Mouse (Mus musculus) neural tube, embryonic 12.5 days (tissue): ENCODE results near the gene Trim17. TPM values are rescaled to one million over a fixed set of nuclear protein-coding genes. Genes with fewer than 3 reads are reported as not detected.

Experiments used
- ATAC-seq: fragments of 200-750 bp; cut with Nextera tagmentation; 2 replicates; pipeline ENCODE4 v1.8.0; 2017; ENCODE audit warnings: low read depth, mild to moderate bottlenecking, moderate TSS enrichment, moderate library complexity; ENCODE audit not compliant: low FRiP score
- H3K27ac ChIP-seq: fragments of 300-500 bp; sonication (generic); 2 replicates; pipeline ENCODE4 v1.5.1; 2016
- H3K27me3 ChIP-seq: fragments of 300-500 bp; sonication (generic); replicated peaks from 2 replicates; pipeline ENCODE4 v1.6.1; 2016; ENCODE audit warnings: mild to moderate bottlenecking
- H3K36me3 ChIP-seq: fragments of 300-500 bp; sonication (generic); 2 replicates; pipeline ENCODE4 v1.6.1; 2016; ENCODE audit warnings: mild to moderate bottlenecking
- H3K4me1 ChIP-seq: fragments of 300-500 bp; sonication (generic); 2 replicates; pipeline ENCODE4 v1.6.1; 2016
- H3K4me2 ChIP-seq: fragments of 300-500 bp; sonication (generic); replicated peaks from 2 replicates; pipeline ENCODE4 v1.6.1; 2016; ENCODE audit warnings: mild to moderate bottlenecking
- H3K4me3 ChIP-seq: fragments of 300-500 bp; sonication (generic); 2 replicates; pipeline ENCODE4 v1.5.1; 2016
- H3K9ac ChIP-seq: fragments of 300-500 bp; sonication (generic); 2 replicates; pipeline ENCODE4 v1.6.1; 2016; ENCODE audit warnings: mild to moderate bottlenecking
- H3K9me3 ChIP-seq: fragments of 300-500 bp; sonication (generic); 2 replicates; pipeline ENCODE4 v1.6.1; 2016; ENCODE audit warnings: mild to moderate bottlenecking
- WGBS: fragments of 180-500 bp; shearing (Covaris S2); methylation state at CpG from one replicate; pipeline ENCODE4 v1.1.7; 2016; 5-methylcytosine and 5-hydroxymethylcytosine counted together
- polyA plus RNA-seq: library from polyadenylated mRNA; unstranded; fragments of >200 nt; fragmentation: Nextera tagmentation; extraction: Ambion mirVana; gene quantifications from 2 replicates; pipeline ENCODE4 v1.2.1, GENCODE M21; 2016

Gene Trim17
- polyA plus RNA-seq, 1 experiment from 2014 or later = 0.84 TPM

DNA sequence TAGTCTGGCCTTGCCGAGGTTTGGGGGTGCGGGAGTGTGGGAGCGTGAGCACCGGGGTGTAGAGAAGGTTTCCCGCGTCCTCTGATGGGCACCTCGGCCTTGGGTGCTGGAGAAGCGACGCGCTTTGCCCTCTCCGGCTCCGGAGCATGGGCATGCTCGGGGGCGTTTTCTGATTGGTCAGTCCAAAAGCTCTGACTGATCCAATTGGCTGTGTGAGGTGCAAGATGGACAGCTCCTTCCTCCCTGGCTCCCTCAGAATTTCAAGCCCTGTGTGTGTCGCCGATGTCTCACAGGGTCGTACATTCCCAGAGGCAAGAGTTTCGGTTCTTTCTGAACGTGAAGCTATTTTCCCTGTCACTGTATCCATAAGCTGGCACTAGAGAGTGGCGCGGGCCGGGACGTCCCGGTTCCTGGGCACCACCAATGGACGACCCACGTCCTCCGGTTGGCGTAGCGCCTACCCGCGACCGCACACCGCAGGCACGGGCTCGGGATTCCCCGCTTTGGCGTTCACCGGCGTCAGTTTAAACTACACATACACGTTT is 5.5 kb downstream of the Trim17 start:
- Histone ChIP-seq H3K4me1 (peaks cover 31% of the 10 kb centered on the region), H3K4me3 (peak overlapping the region; percentile 44), H3K36me3 (peaks cover 10% of the 10 kb centered on the region; the same call in 1 of the 2 replicates), H3K4me2 (peak overlapping the region; percentile 69), H3K9ac (peak overlapping the region; percentile 54), H3K27ac (0 out of 2 replicates have a peak overlapping the region, but pooled peaks have one; percentile 60), H3K27me3 (0 out of 2 replicates have a peak, but pooled peaks cover 3% of the 10 kb centered on the region), H3K9me3 (no peaks in the 10 kb centered on the region)
- WGBS = 3% methylated on average over 40 of the region's 40 CpGs
- ATAC-seq = peak; percentile 86

DNA sequence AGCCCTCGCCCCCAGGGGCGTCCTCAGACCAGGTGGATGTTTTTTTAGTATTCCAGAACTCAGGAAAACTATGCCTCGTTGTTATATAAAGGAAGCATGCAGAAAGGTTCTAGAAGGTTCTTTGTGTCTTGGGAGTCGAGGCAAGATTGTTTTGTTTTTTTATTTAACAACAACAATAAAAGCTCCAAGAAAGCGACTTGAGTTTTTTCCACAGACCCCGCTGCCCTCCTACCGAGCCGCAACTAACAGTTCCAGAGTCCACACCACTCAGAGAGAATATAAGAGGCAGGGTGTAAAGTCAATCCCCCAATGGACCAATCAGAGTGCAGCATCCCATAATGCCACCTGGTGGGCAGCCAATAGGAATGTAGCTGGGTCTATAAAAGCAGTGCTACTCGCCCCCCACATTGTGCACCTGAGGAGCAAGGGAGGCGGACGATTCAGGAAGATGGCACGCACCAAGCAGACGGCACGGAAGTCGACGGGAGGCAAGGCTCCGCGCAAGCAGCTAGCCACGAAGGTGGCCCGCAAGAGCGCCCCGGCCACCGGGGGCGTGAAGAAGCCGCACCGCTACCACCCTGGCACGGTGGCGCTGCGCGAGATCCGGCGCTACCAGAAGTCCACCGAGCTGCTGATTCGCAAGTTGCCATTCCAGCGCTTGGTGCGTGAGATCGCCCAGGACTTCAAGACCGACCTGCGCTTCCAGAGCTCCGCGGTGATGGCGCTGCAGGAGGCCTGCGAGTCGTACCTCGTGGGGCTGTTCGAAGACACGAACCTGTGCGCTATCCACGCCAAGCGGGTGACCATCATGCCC is 7.1 kb downstream of the Trim17 start:
- peaks cover 32% of the 10 kb centered on the region for H3K4me1 ChIP-seq
- no peak overlapping the region for H3K4me3 ChIP-seq

DNA sequence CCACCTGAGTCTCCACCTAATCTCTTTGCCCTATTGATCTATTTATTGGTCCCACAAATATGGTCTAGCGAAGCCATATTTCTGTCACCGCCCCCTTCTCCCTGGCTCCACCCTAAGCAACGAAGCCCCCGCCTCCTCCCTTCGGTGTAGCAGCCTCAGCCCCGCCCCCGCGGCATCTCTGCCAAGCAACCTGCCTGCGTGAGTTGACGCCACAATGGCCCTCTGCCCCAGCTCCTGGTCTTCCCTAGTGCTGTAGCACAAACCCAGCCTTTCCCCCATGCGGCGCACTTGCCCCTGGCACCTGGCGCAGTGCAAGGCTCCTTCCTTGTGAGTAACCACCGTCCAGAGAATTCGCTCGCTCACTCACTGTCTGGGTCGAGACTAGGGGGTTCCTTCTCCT is 9.1 kb downstream of the Trim17 start:
- Histone ChIP-seq H3K4me1 (peaks cover 20% of the 10 kb centered on the region), H3K27ac (no peak overlapping the region), H3K27me3 (0 out of 2 replicates have a peak, but pooled peaks cover 3% of the 10 kb centered on the region), H3K9ac (no peak overlapping the region), H3K36me3 (peaks cover 6% of the 10 kb centered on the region; the same call in 1 of the 2 replicates), H3K9me3 (no peaks in the 10 kb centered on the region), H3K4me2 (peak overlapping the region; percentile 29; the same call in 1 of the 2 replicates), H3K4me3 (no peak overlapping the region)
- no peak for ATAC-seq
- WGBS = 38% methylated on average over 17 of the region's 17 CpGs

More for the DNA sequence above, 7.1 kb downstream of the Trim17 start:
- Histone ChIP-seq H3K4me2 (no peak overlapping the region), H3K27ac (no peak overlapping the region), H3K36me3 (peaks cover 10% of the 10 kb centered on the region; the same call in 1 of the 2 replicates), H3K9ac (0 out of 2 replicates have a peak overlapping the region, but pooled peaks have one; percentile 3), H3K27me3 (0 out of 2 replicates have a peak, but pooled peaks cover 3% of the 10 kb centered on the region), H3K9me3 (no peaks in the 10 kb centered on the region)
- ATAC-seq = no peak
- 58% methylated on average over 50 of the region's 50 CpGs for WGBS

DNA sequence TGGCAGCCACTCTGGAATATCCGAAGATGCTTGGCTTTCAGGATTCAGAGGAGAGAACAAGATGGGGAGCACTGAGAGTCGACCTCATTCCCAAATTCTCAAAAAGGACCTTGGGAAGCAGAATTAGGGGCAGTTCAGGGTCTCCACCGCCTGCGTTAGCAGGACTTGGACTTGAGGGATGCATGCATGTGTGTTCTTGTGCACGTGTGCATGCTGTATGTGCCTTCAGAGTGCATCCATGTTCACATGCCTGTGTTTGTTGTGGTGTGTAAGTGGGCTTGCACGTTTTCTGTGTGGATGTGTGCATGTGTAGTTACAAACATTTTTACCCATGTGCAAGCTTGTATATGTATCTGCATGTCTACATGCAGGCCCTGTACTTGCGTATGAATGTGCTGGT is 9.7 kb downstream of the Trim17 start:
- Histone ChIP-seq H3K4me1 (peaks cover 19% of the 10 kb centered on the region), H3K4me3 (no peak overlapping the region)

DNA sequence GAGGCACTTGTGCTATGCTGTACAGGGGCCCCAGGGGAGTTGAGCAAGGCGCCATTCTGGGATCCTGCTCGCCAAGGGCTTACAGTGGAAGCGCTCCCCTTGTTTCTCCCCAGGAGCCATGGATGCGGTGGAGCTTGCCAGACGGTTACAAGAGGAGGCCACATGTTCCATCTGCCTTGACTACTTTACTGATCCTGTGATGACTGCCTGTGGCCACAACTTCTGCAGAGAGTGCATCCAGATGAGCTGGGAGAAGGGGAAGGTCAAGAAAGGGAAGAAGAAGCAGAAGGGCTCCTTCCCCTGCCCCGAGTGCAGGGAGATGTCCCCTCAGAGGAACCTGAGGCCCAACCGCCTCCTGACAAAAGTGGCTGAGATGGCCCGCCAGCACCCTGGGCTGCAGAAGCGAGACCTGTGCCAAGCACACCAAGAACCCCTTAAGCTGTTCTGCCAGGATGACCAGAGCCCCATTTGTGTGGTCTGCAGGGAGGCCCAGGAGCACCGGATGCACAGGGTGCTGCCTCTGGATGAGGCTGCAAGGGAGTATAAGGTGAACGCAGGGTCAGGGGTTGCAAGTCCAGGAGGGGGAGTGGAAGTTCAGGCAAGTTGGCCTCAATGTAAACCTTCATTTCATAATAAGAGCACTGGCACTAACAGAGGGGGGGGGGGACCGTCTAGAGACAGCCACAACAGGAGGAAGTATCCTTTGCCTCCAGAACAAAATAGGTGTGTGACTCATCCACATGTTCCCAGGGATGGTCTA is 10.7 kb downstream of the Trim17 start:
- H3K9me3 ChIP-seq = no peaks in the 10 kb centered on the region
- H3K4me1 ChIP-seq = peaks cover 14% of the 10 kb centered on the region; the same call in 1 of the 2 replicates
- no peak overlapping the region for H3K27ac ChIP-seq
- no peak overlapping the region for H3K9ac ChIP-seq
- no peak overlapping the region for H3K4me2 ChIP-seq
- no peak for ATAC-seq
- 57% methylated on average over 12 of the region's 12 CpGs for WGBS
- H3K27me3 ChIP-seq = 0 out of 2 replicates have a peak, but pooled peaks cover 3% of the 10 kb centered on the region
- H3K36me3 ChIP-seq = peaks cover 14% of the 10 kb centered on the region; the same call in 1 of the 2 replicates
- no peak overlapping the region for H3K4me3 ChIP-seq

More for the DNA sequence above, 9.7 kb downstream of the Trim17 start:
- H3K27me3 ChIP-seq = 0 out of 2 replicates have a peak, but pooled peaks cover 3% of the 10 kb centered on the region
- 89% methylated on average over 7 of the region's 7 CpGs for WGBS
- no peak overlapping the region for H3K27ac ChIP-seq
- ATAC-seq = no peak
- H3K9me3 ChIP-seq = no peaks in the 10 kb centered on the region
- peaks cover 8% of the 10 kb centered on the region; the same call in 1 of the 2 replicates for H3K36me3 ChIP-seq
- no peak overlapping the region for H3K4me2 ChIP-seq
- H3K9ac ChIP-seq = no peak overlapping the region

DNA sequence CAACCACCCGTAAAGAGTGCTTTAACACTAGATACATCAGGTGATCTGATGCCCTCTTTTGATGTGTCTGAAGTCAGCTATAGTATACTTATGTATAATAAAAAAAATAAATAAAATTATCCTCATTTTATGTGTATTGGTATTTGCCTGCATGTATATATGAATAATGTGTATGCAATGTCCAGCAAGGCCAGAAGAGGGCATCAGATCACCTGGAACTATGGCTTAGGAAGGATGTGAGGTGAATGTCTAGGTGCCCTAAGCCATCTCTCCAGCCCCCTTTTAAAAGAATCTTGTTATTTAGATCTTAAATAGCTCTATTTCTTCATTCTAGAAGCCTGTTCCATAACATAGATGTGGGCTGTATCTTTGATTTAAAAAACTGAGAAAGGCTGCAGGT is 12.9 kb downstream of the Trim17 start:
- ATAC-seq = no peak
- H3K9ac ChIP-seq = no peak overlapping the region
- WGBS = 89% methylated on average over 1 of the region's 1 CpGs
- H3K36me3 ChIP-seq = peaks cover 31% of the 10 kb centered on the region; the same call in 1 of the 2 replicates
- H3K9me3 ChIP-seq = no peaks in the 10 kb centered on the region
- H3K27ac ChIP-seq = no peak overlapping the region
- no peaks in the 10 kb centered on the region for H3K27me3 ChIP-seq
- H3K4me1 ChIP-seq = peaks cover 14% of the 10 kb centered on the region; the same call in 1 of the 2 replicates
- no peak overlapping the region for H3K4me2 ChIP-seq
- no peak overlapping the region for H3K4me3 ChIP-seq

DNA sequence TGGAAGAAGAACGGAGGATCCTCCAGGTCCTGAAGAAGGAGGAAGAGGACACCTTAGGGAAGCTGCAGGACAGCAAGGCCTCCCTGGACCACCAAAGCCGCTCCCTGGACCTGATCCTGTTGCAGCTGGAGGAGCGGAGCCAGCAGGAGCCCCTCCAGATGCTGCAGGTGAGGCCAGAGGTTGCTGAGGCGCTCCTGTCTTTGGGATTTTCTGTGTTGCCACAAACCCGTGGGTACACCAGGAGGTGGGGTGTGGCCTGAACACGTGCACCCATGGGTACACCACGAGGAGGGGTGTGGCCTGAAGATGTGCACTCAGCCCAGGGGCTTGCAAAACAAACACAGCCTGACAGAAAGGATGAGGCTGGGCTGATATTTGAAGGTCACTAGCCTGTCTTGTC is 14.1 kb downstream of the Trim17 start:
- no peak overlapping the region for H3K4me3 ChIP-seq
- WGBS = 87% methylated on average over 7 of the region's 7 CpGs
- H3K27me3 ChIP-seq = no peaks in the 10 kb centered on the region
- H3K4me2 ChIP-seq = no peak overlapping the region
- H3K9ac ChIP-seq = no peak overlapping the region
- H3K36me3 ChIP-seq = peaks cover 31% of the 10 kb centered on the region; the same call in 1 of the 2 replicates
- H3K4me1 ChIP-seq = peaks cover 12% of the 10 kb centered on the region; the same call in 1 of the 2 replicates
- no peak overlapping the region for H3K27ac ChIP-seq
- H3K9me3 ChIP-seq = no peaks in the 10 kb centered on the region
- ATAC-seq = no peak

DNA sequence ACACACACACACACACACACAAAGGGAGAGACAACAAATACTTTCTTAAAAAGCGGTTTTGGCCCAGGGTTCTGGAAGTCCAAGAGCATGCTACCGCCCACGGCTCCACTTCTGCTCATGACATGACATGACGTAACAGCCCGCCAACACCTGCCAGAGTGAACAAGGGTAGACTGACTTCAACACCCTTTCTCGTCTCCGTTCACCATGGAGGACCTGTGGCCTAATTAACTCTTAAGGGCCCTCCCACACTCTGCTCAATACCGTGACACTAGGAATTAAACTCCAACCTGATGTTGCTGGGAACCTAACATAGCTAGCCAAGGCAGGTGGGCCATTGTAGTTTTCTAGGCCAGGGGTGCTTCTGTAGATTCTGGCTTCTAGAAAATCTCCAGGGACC is 14.5 kb downstream of the Trim17 start:
- ATAC-seq = no peak
- H3K9ac ChIP-seq = no peak overlapping the region
- H3K4me1 ChIP-seq = peaks cover 9% of the 10 kb centered on the region; the same call in 1 of the 2 replicates
- 90% methylated on average over 8 of the region's 8 CpGs for WGBS
- H3K27me3 ChIP-seq = no peaks in the 10 kb centered on the region
- no peaks in the 10 kb centered on the region for H3K9me3 ChIP-seq
- no peak overlapping the region for H3K4me2 ChIP-seq
- H3K27ac ChIP-seq = no peak overlapping the region
- H3K36me3 ChIP-seq = peaks cover 31% of the 10 kb centered on the region; the same call in 1 of the 2 replicates
- no peak overlapping the region for H3K4me3 ChIP-seq

DNA sequence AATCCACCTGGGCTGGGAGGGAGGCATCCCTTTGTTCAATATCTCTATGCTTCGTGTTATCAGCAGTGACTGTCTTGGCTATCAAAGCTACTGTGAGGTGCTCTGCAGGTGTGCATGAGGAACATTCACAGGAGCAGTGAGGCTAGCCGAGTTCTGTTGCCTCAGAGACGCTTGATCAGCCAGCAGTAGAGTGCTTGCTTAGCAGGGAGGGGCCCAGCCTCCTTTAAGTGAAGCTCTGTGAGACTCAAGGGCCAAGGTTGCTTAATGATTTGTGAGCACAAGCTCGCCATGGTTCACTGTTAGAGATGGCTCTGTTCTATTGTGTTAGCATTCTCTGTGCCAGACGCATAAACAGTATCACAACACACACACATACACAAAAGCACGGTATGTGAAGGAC is 15.2 kb downstream of the Trim17 start:
- no peak overlapping the region for H3K9ac ChIP-seq
- H3K4me3 ChIP-seq = no peak overlapping the region
- H3K36me3 ChIP-seq = peaks cover 36% of the 10 kb centered on the region; the same call in 1 of the 2 replicates
- no peaks in the 10 kb centered on the region for H3K27me3 ChIP-seq
- ATAC-seq = no peak
- WGBS = 83% methylated on average over 6 of the region's 6 CpGs
- H3K4me2 ChIP-seq = no peak overlapping the region
- H3K4me1 ChIP-seq = peaks cover 8% of the 10 kb centered on the region; the same call in 1 of the 2 replicates
- H3K27ac ChIP-seq = no peak overlapping the region
- H3K9me3 ChIP-seq = no peaks in the 10 kb centered on the region

DNA sequence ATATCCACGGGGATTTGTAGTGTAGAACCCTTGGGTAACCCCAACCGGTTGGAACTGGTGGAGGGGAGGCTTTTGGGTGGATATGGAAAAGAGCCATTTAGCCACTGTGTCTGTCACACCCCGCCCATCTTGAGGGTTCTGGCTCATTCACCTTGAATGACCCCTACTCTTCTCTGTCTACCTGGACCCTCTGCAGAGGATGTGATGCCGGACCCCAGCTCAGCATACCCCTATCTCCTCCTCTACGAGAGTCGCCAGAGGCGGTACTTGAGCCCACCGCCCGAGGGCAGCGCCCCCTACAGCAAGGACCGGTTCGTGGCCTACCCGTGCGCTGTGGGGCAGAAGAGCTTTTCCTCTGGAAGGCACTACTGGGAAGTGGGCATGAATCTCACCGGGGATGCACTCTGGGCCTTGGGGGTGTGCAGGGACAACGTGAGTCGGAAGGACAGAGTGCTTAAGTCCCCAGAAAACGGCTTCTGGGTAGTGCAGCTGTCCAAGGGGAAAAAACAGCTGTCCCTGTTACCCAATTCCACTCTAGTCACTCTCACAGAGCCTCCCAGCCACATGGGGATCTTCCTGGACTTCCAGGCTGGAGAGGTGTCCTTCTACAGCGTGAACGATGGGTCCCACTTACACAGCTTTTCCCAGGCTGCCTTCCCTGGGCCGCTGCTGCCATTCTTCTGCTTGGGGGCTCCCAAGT is 16.5 kb downstream of the Trim17 start:
- peaks cover 38% of the 10 kb centered on the region; the same call in 1 of the 2 replicates for H3K36me3 ChIP-seq
- ATAC-seq = no peak
- 92% methylated on average over 21 of the region's 21 CpGs for WGBS
- no peaks in the 10 kb centered on the region for H3K27me3 ChIP-seq
- no peak overlapping the region for H3K9ac ChIP-seq
- no peak overlapping the region for H3K4me2 ChIP-seq
- peaks cover 3% of the 10 kb centered on the region; the same call in 1 of the 2 replicates for H3K4me1 ChIP-seq
- H3K4me3 ChIP-seq = no peak overlapping the region
- H3K27ac ChIP-seq = no peak overlapping the region
- H3K9me3 ChIP-seq = no peaks in the 10 kb centered on the region

DNA sequence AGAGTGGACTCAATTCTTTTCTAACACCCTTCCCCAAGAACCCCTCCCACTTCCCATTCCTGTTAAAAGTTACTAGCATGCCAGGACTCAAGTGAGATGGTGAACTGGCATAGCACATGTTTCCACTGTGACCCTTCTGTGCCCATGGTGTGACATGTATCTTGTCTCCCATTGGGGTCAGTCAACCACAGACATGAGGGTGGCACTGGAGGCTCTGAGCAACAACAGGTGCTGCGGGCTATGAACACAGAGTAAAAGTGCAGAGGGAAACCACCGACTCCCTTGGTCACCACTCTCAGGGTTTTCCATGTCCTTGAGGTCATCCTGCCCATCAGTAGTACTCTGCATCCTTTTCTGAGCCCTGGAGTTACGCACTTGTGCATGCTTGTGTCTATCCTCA is 17.3 kb downstream of the Trim17 start:
- ATAC-seq = no peak
- Histone ChIP-seq H3K9me3 (no peaks in the 10 kb centered on the region), H3K4me1 (peaks cover 5% of the 10 kb centered on the region; the same call in 1 of the 2 replicates), H3K9ac (no peak overlapping the region), H3K27me3 (no peaks in the 10 kb centered on the region), H3K36me3 (peaks cover 38% of the 10 kb centered on the region; the same call in 1 of the 2 replicates), H3K4me2 (no peak overlapping the region), H3K4me3 (no peak overlapping the region), H3K27ac (no peak overlapping the region)
- 95% methylated on average over 3 of the region's 3 CpGs for WGBS
